Comparison of ENCODE assay signal across 28 mouse cellular contexts in genomic region chr12:3857773-3858172, GRCm38 (mm10). TPM values are rescaled to one million over a fixed set of nuclear protein-coding genes. Genes with fewer than 3 reads are reported as not detected.
A peak's percentile ranks its signal among the peaks of the same experiment; 100 is the strongest.
DNase-seq lines count a peak whose midpoint lies in the region; ATAC-seq and TF ChIP-seq lines count a peak whose summit lies in the region.
"Had no signal": no experiment of that assay in that cellular context is flagged by ENCODE, and none has a peak within 500 bp of the region (broad histone marks: within the 10 kb centered on the region; RNA-seq: fewer than 3 reads in every experiment).

No protein-coding gene starts in this region.

- no peak overlapping the region for H3K9ac ChIP-seq in heart, embryonic 12.5 days
- H3K9ac ChIP-seq in intestine, postnatal 0 days (ENCODE audit: low read depth, low read length): no peak overlapping the region
- H3K9ac ChIP-seq: embryonic facial prominence, embryonic 15.5 days; forebrain, embryonic 12.5 days; forebrain, postnatal 0 days; heart, embryonic 15.5 days; hindbrain, embryonic 12.5 days; intestine, embryonic 15.5 days; liver, embryonic 12.5 days; liver, postnatal 0 days; neural tube, embryonic 15.5 days had no signal

- ATAC-seq in heart, embryonic 12.5 days (ENCODE audit: insufficient number of reproducible peaks, low FRiP score): no peak
- no peak for ATAC-seq in intestine, postnatal 0 days
- ATAC-seq: CD4-positive, CD25-positive, alpha-beta regulatory T cell, adult 4 months; forebrain, postnatal 0 days; hindbrain, postnatal 0 days; intestine, embryonic 15.5 days; liver, embryonic 12.5 days; liver, postnatal 0 days had no signal

- H3K27ac ChIP-seq in heart, embryonic 12.5 days (ENCODE audit: poor library complexity, severe bottlenecking): 0 out of 2 replicates have a peak overlapping the region, but pooled peaks have one; percentile 100
- H3K27ac ChIP-seq in intestine, postnatal 0 days (ENCODE audit: low read depth, low read length): no peak overlapping the region
- H3K27ac ChIP-seq: embryonic facial prominence, embryonic 10.5 days; embryonic facial prominence, embryonic 15.5 days; forebrain, embryonic 12.5 days; hindbrain, embryonic 12.5 days; hindbrain, postnatal 0 days; intestine, embryonic 15.5 days; liver, embryonic 12.5 days; neural tube, embryonic 15.5 days had no signal

- H3K9me3 ChIP-seq in heart, embryonic 12.5 days (replicated peaks): no peaks in the 10 kb centered on the region
- H3K9me3 ChIP-seq in intestine, postnatal 0 days (ENCODE audit: control insufficient read depth): no peaks in the 10 kb centered on the region
- H3K9me3 ChIP-seq: embryonic facial prominence, embryonic 10.5 days; embryonic facial prominence, embryonic 15.5 days; forebrain, embryonic 12.5 days; heart, embryonic 15.5 days; hindbrain, embryonic 12.5 days; intestine, embryonic 15.5 days; liver, embryonic 12.5 days; neural tube, embryonic 15.5 days had no signal

- H3K4me3 ChIP-seq in heart, embryonic 12.5 days: no peak overlapping the region
- no peak overlapping the region for H3K4me3 ChIP-seq in intestine, postnatal 0 days (ENCODE audit: low read depth, low read length)
- H3K4me3 ChIP-seq: embryonic facial prominence, embryonic 10.5 days; embryonic facial prominence, embryonic 15.5 days; forebrain, embryonic 12.5 days; heart, embryonic 15.5 days; hindbrain, embryonic 12.5 days; intestine, embryonic 15.5 days; liver, embryonic 12.5 days; neural tube, embryonic 15.5 days had no signal

- peaks cover 56% of the 10 kb centered on the region for H3K36me3 ChIP-seq in heart, embryonic 12.5 days
- H3K36me3 ChIP-seq in intestine, postnatal 0 days (ENCODE audit: control insufficient read depth, insufficient read depth): peaks cover 40% of the 10 kb centered on the region

- H3K27me3 ChIP-seq in heart, embryonic 12.5 days (replicated peaks): no peaks in the 10 kb centered on the region
- no peaks in the 10 kb centered on the region for H3K27me3 ChIP-seq in intestine, postnatal 0 days (replicated peaks; ENCODE audit: control insufficient read depth, insufficient read depth, low read length)
- H3K27me3 ChIP-seq: embryonic facial prominence, embryonic 15.5 days; forebrain, embryonic 12.5 days; heart, embryonic 15.5 days; hindbrain, embryonic 12.5 days; intestine, embryonic 15.5 days; liver, embryonic 12.5 days; neural tube, embryonic 15.5 days had no signal

- H3K4me1 ChIP-seq in heart, embryonic 12.5 days (replicated peaks): peaks cover 43% of the 10 kb centered on the region
- H3K4me1 ChIP-seq in intestine, postnatal 0 days (replicated peaks; ENCODE audit: control insufficient read depth, insufficient read depth, low read length): no peaks in the 10 kb centered on the region
- H3K4me1 ChIP-seq: forebrain, embryonic 12.5 days had no signal

- no peak overlapping the region for H3K4me2 ChIP-seq in heart, embryonic 12.5 days
- no peak overlapping the region for H3K4me2 ChIP-seq in intestine, postnatal 0 days (replicated peaks; ENCODE audit: low read depth)
- H3K4me2 ChIP-seq: embryonic facial prominence, embryonic 15.5 days; forebrain, embryonic 12.5 days; heart, embryonic 15.5 days; hindbrain, embryonic 12.5 days; intestine, embryonic 15.5 days; liver, embryonic 12.5 days; neural tube, embryonic 15.5 days had no signal

- no peak for TF ChIP-seq CTCF in intestine, postnatal 0 days (IDR thresholded peaks at IDR 0.05; ENCODE audit: low read depth)

- DNase-seq in cerebellum, postnatal 10 days: peak; percentile 48 to 57
- DNase-seq in cerebellum, postnatal 4 days (ENCODE audit: low spot score in 2 of 2): no peak
- no peak for DNase-seq in heart, adult 18-20 months
- peak; percentile 21 for DNase-seq in adipocyte (ENCODE audit: low spot score)
- peak; percentile 49 for DNase-seq in brain, adult 2 months (ENCODE audit: low read depth, low spot score)
- DNase-seq: adrenal gland, postnatal 25 days; forebrain, postnatal 0 days; gastrocnemius, postnatal 14 days; kidney, adult 8-10 months; kidney, postnatal 14 days; left cerebral cortex, postnatal 4 days; liver, postnatal 0 days; lung, postnatal 36 days; midbrain, embryonic 14.5 days; right cerebral cortex, postnatal 25 days; thymus, postnatal 14 days had no signal

- 76% methylated on average over 9 of the region's 9 CpGs for WGBS in heart, embryonic 12.5 days
- WGBS in intestine, postnatal 0 days: 79% methylated on average over 9 of the region's 9 CpGs

RNA-seq across cellular contexts. Expression of gene Dnmt3a, which starts 52.0 kb away (rescaled TPM):
- polyA plus RNA-seq in heart, embryonic 12.5 days (2016; fragmentation: Nextera tagmentation; extraction: Ambion mirVana): 139 and 142 TPM in 2 replicates
- 10 to 100 TPM; 38.8 to 42.4 TPM for total RNA-seq in heart, adult 18-20 months (2021)
- polyA plus RNA-seq in intestine, postnatal 0 days (2015; fragmentation: Nextera tagmentation; extraction: Ambion mirVana): 33.9 and 42.2 TPM in 2 replicates

Comparison
In these comparisons a context has a peak if more than half of its experiments do, and no peak if none do; other contexts are left out.
1. DNase-seq: peak in cerebellum, postnatal 10 days (2 of 2), adipocyte (single experiment) and brain, adult 2 months (single experiment); none in cerebellum, postnatal 4 days (0 of 2) and heart, adult 18-20 months (0 of 2).